8 mouse cellular contexts compared by ENCODE assay signal in genomic region chr12:25702176-25703022, GRCm38 (mm10).
DNase-seq lines count a peak whose midpoint lies in the region; ATAC-seq and TF ChIP-seq lines count a peak whose summit lies in the region.

No protein-coding gene starts in this region.

- H3K27ac ChIP-seq in hindbrain, postnatal 0 days, result no peak overlapping the region
- H3K27ac ChIP-seq in neural tube, embryonic 12.5 days, result no peak overlapping the region

- no peaks in the 10 kb centered on the region for H3K36me3 ChIP-seq in hindbrain, postnatal 0 days (ENCODE audit: insufficient read depth, low read length)
- H3K36me3 ChIP-seq in neural tube, embryonic 12.5 days, result no peaks in the 10 kb centered on the region

- H3K4me1 ChIP-seq in hindbrain, postnatal 0 days (ENCODE audit: insufficient read depth, low read length), result peaks cover 11% of the 10 kb centered on the region; the same call in 1 of the 2 replicates
- H3K4me1 ChIP-seq in neural tube, embryonic 12.5 days, result peaks cover 7% of the 10 kb centered on the region

- H3K9ac ChIP-seq in hindbrain, postnatal 0 days (replicated peaks; ENCODE audit: low read length), result no peak overlapping the region
- 0 out of 2 replicates have a peak overlapping the region, but pooled peaks have one; percentile 9 for H3K9ac ChIP-seq in neural tube, embryonic 12.5 days

- intact Hi-C loops in heart, postnatal 14 days (cut with DNase I), result no loop called here

- 0 out of 2 replicates have a peak, but pooled peaks have one; percentile 51 for ATAC-seq in hindbrain, postnatal 0 days
- peak; percentile 61; the same call in 1 of the 2 replicates for ATAC-seq in neural tube, embryonic 12.5 days (ENCODE audit: low FRiP score, low read depth)
- no peak for ATAC-seq in megakaryocyte, adult 5-6 weeks (ENCODE audit: poor library complexity, severe bottlenecking)

- no peak for TF ChIP-seq CTCF in hindbrain, postnatal 0 days (IDR thresholded peaks at IDR 0.05; ENCODE audit: low read depth)

- peak overlapping the region; percentile 3; the same call in 1 of the 2 replicates for H3K4me3 ChIP-seq in hindbrain, postnatal 0 days (ENCODE audit: low read length)
- no peak overlapping the region for H3K4me3 ChIP-seq in neural tube, embryonic 12.5 days

- H3K4me2 ChIP-seq in hindbrain, postnatal 0 days (ENCODE audit: low read depth, low read length), result peak overlapping the region; percentile 47
- peak overlapping the region; percentile 58 for H3K4me2 ChIP-seq in neural tube, embryonic 12.5 days (replicated peaks)

- peak; percentile 84 for DNase-seq in heart, adult 11 months
- DNase-seq in heart, postnatal 14 days, result no peak
- peak; percentile 48 for DNase-seq in embryo, embryonic 11 days
- DNase-seq in hindbrain, postnatal 0 days (ENCODE audit: low spot score), result peak; percentile 23
- no peak for DNase-seq in urinary bladder, adult 2 months (ENCODE audit: low spot score)
- no peak for DNase-seq in kidney, postnatal 25 days

- no peaks in the 10 kb centered on the region for H3K9me3 ChIP-seq in hindbrain, postnatal 0 days (ENCODE audit: low read length)
- no peaks in the 10 kb centered on the region for H3K9me3 ChIP-seq in neural tube, embryonic 12.5 days

- H3K27me3 ChIP-seq in hindbrain, postnatal 0 days (ENCODE audit: insufficient read depth, low read length), result no peaks in the 10 kb centered on the region
- no peaks in the 10 kb centered on the region for H3K27me3 ChIP-seq in neural tube, embryonic 12.5 days (replicated peaks)

- 9% methylated on average over 21 of the region's 21 CpGs for WGBS in hindbrain, postnatal 0 days
- WGBS in neural tube, embryonic 12.5 days, result 12% methylated on average over 21 of the region's 21 CpGs

Comparison
In these comparisons a context has a peak if more than half of its experiments do, and no peak if none do; other contexts are left out.
1. DNase-seq: peak in heart, adult 11 months (single experiment), embryo, embryonic 11 days (single experiment) and hindbrain, postnatal 0 days (single experiment); none in heart, postnatal 14 days (0 of 2), urinary bladder, adult 2 months (single experiment) and kidney, postnatal 25 days (0 of 2).